Mouse (Mus musculus): ENCODE data around the gene Cep350.

- no peak for TF ChIP-seq CTCF (IDR thresholded peaks at IDR 0.05; ENCODE audit: extremely low read depth, insufficient read length, insufficient replicate concordance, low read depth, low read length)
- TF ChIP-seq POLR2A (IDR thresholded peaks at IDR 0.05; ENCODE audit: low read depth, low read length) = no peak
Observed at GRCm38 (mm10) chr1:155854926-155855702, 117.9 kb downstream of the Cep350 start.

Measured in small intestine, adult 2 months (tissue).